Comparison of ENCODE assay signal across 17 mouse cellular contexts in genomic region chr10:28303856-28304255, GRCm38 (mm10).
"Had no signal": no experiment of that assay in that cellular context is flagged by ENCODE, and none has a peak within 500 bp of the region (broad histone marks: within the 10 kb centered on the region; RNA-seq: fewer than 3 reads in every experiment).

No protein-coding gene starts in this region.

- H3K27me3 ChIP-seq: kidney, embryonic 15.5 days; limb, embryonic 12.5 days; limb, embryonic 15.5 days; midbrain, embryonic 13.5 days had no signal

- H3K4me1 ChIP-seq: limb, embryonic 12.5 days; limb, embryonic 15.5 days; midbrain, embryonic 13.5 days had no signal

- H3K36me3 ChIP-seq: kidney, embryonic 15.5 days; limb, embryonic 12.5 days; limb, embryonic 15.5 days; midbrain, embryonic 10.5 days; midbrain, embryonic 13.5 days had no signal

- H3K27ac ChIP-seq: kidney, embryonic 15.5 days; limb, embryonic 12.5 days; limb, embryonic 15.5 days; liver, embryonic 14.5 days; macrophage; midbrain, embryonic 10.5 days; midbrain, embryonic 13.5 days had no signal

- H3K9ac ChIP-seq: kidney, embryonic 15.5 days; limb, embryonic 12.5 days; limb, embryonic 15.5 days; liver, embryonic 14.5 days; liver, postnatal 0 days; lung, embryonic 14.5 days; midbrain, embryonic 13.5 days had no signal

- H3K9me3 ChIP-seq: kidney, embryonic 15.5 days; limb, embryonic 12.5 days; limb, embryonic 15.5 days; midbrain, embryonic 10.5 days; midbrain, embryonic 13.5 days had no signal

- H3K4me2 ChIP-seq: kidney, embryonic 15.5 days; limb, embryonic 12.5 days; limb, embryonic 15.5 days; liver, embryonic 11.5 days; lung, embryonic 14.5 days; midbrain, embryonic 13.5 days had no signal

- ATAC-seq: liver, postnatal 0 days; lung, postnatal 0 days; midbrain, embryonic 13.5 days; midbrain, embryonic 16.5 days had no signal

- H3K4me3 ChIP-seq: kidney, embryonic 15.5 days; limb, embryonic 12.5 days; limb, embryonic 15.5 days; midbrain, embryonic 10.5 days; midbrain, embryonic 13.5 days had no signal

- DNase-seq: kidney, adult 8-10 months; kidney, postnatal 14 days; kidney, postnatal 4 days; left cerebral cortex, postnatal 4 days; liver, postnatal 0 days; lung, embryonic 14.5 days; thymus, adult 18-20 months had no signal
